14 mouse cellular contexts compared by ENCODE assay signal in genomic region chr3:123583016-123583664, GRCm38 (mm10).
"Had no signal": no experiment of that assay in that cellular context is flagged by ENCODE, and none has a peak within 500 bp of the region (broad histone marks: within the 10 kb centered on the region; RNA-seq: fewer than 3 reads in every experiment).

No protein-coding gene starts in this region.

- H3K9ac ChIP-seq: kidney, embryonic 15.5 days; limb, embryonic 15.5 days; lung, embryonic 14.5 days; midbrain, embryonic 13.5 days; neural tube, embryonic 15.5 days had no signal

- H3K9me3 ChIP-seq: kidney, embryonic 15.5 days; limb, embryonic 15.5 days; midbrain, embryonic 13.5 days; neural tube, embryonic 15.5 days had no signal

- DNase-seq: kidney, adult 11 months; kidney, postnatal 14 days; lung, embryonic 14.5 days; lung, postnatal 10 days; lung, postnatal 4 days; right cerebral cortex, adult 18-20 months; thymus, adult 18-20 months; thymus, postnatal 14 days had no signal

- ATAC-seq: midbrain, embryonic 13.5 days had no signal

- H3K36me3 ChIP-seq: kidney, embryonic 15.5 days; limb, embryonic 15.5 days; midbrain, embryonic 13.5 days; neural tube, embryonic 15.5 days had no signal

- H3K4me1 ChIP-seq: kidney, embryonic 15.5 days; limb, embryonic 15.5 days; midbrain, embryonic 13.5 days; neural tube, embryonic 15.5 days had no signal

- H3K27me3 ChIP-seq: kidney, embryonic 15.5 days; limb, embryonic 15.5 days; midbrain, embryonic 13.5 days; neural tube, embryonic 15.5 days had no signal

- H3K4me3 ChIP-seq: kidney, embryonic 15.5 days; left cerebral cortex, adult 2 months; limb, embryonic 15.5 days; midbrain, embryonic 13.5 days; myocyte; neural tube, embryonic 15.5 days had no signal

- H3K27ac ChIP-seq: kidney, embryonic 15.5 days; left cerebral cortex, adult 2 months; limb, embryonic 15.5 days; midbrain, embryonic 13.5 days; neural tube, embryonic 15.5 days had no signal

- H3K4me2 ChIP-seq: kidney, embryonic 15.5 days; limb, embryonic 15.5 days; lung, embryonic 14.5 days; midbrain, embryonic 13.5 days; neural tube, embryonic 15.5 days had no signal
